26 mouse cellular contexts compared by ENCODE assay signal in genomic region chr7:129671675-129672651, GRCm38 (mm10).
DNase-seq lines count a peak whose midpoint lies in the region; ATAC-seq and TF ChIP-seq lines count a peak whose summit lies in the region.
"Had no signal": no experiment of that assay in that cellular context is flagged by ENCODE, and none has a peak within 500 bp of the region (broad histone marks: within the 10 kb centered on the region; RNA-seq: fewer than 3 reads in every experiment).

No protein-coding gene starts in this region.

- H3K4me3 ChIP-seq in lung, adult 2 months (replicated peaks; ENCODE audit: extremely low read depth, low read depth, low read length): no peak overlapping the region
- H3K4me3 ChIP-seq in lung, embryonic 16.5 days (ENCODE audit: low read length): no peak overlapping the region
- H3K4me3 ChIP-seq in stomach, postnatal 0 days (ENCODE audit: low read depth, low read length): no peak overlapping the region
- H3K4me3 ChIP-seq: forebrain, embryonic 10.5 days; hindbrain, embryonic 13.5 days; limb, embryonic 12.5 days; midbrain, embryonic 12.5 days had no signal

- H3K9ac ChIP-seq in lung, embryonic 16.5 days (ENCODE audit: low read length): no peak overlapping the region; the same call in 1 of the 2 replicates
- no peak overlapping the region for H3K9ac ChIP-seq in stomach, postnatal 0 days (ENCODE audit: low read length)
- H3K9ac ChIP-seq: forebrain, postnatal 0 days; hindbrain, embryonic 13.5 days; limb, embryonic 12.5 days; midbrain, embryonic 12.5 days had no signal

- no peaks in the 10 kb centered on the region for H3K27me3 ChIP-seq in lung, embryonic 16.5 days (ENCODE audit: control insufficient read depth, insufficient read depth, low read depth, low read length)
- no peaks in the 10 kb centered on the region for H3K27me3 ChIP-seq in stomach, postnatal 0 days (ENCODE audit: control insufficient read depth, insufficient read depth, low read length)

- no peaks in the 10 kb centered on the region for H3K9me3 ChIP-seq in lung, embryonic 16.5 days (ENCODE audit: control insufficient read depth, low read length)
- H3K9me3 ChIP-seq in stomach, postnatal 0 days (ENCODE audit: control insufficient read depth, low read length): no peaks in the 10 kb centered on the region
- H3K9me3 ChIP-seq: forebrain, embryonic 10.5 days; hindbrain, embryonic 13.5 days; limb, embryonic 12.5 days; midbrain, embryonic 12.5 days had no signal

- TF ChIP-seq CTCF in lung, adult 2 months (IDR thresholded peaks at IDR 0.05; ENCODE audit: insufficient read depth, low read length): no peak
- TF ChIP-seq CTCF in stomach, postnatal 0 days (IDR thresholded peaks at IDR 0.05; ENCODE audit: low read depth): no peak

- DNase-seq in lung, adult 18-20 months: peak; percentile 79 to 85
- DNase-seq in lung, adult 2 months: no peak
- peak; percentile 60 to 82 for DNase-seq in lung, postnatal 4 days
- DNase-seq in stomach, postnatal 0 days (ENCODE audit: low spot score): peak; percentile 44
- DNase-seq in layer of hippocampus, postnatal 10 days (ENCODE audit: low spot score in 2 of 2): no peak
- no peak for DNase-seq in adrenal gland, postnatal 4 days (ENCODE audit: low spot score in 2 of 2)
- no peak for DNase-seq in testis, postnatal 14 days (ENCODE audit: low spot score)
- DNase-seq: adrenal gland, postnatal 36 days; cerebellum, adult 11-12 months; cerebellum, postnatal 10 days; forebrain, postnatal 0 days; gastrocnemius, postnatal 25 days; heart, postnatal 36 days; kidney, adult 18-20 months; right cerebral cortex, postnatal 14 days; thymus, adult 18-20 months; thymus, postnatal 4 days had no signal

- WGBS in lung, adult 2 months: 61% methylated on average over 18 of the region's 18 CpGs
- 46% methylated on average over 18 of the region's 18 CpGs for WGBS in lung, embryonic 16.5 days
- 40% methylated on average over 18 of the region's 18 CpGs for WGBS in stomach, postnatal 0 days

- H3K4me2 ChIP-seq in lung, embryonic 16.5 days (ENCODE audit: low read depth, low read length): no peak overlapping the region
- H3K4me2 ChIP-seq in stomach, postnatal 0 days (replicated peaks; ENCODE audit: low read depth): no peak overlapping the region
- H3K4me2 ChIP-seq: hindbrain, embryonic 13.5 days; limb, embryonic 12.5 days; liver, embryonic 11.5 days; midbrain, embryonic 12.5 days had no signal

- peak; percentile 60 for TF ChIP-seq EP300 in stomach, postnatal 0 days (optimal IDR thresholded peaks at IDR 0.05)

- no peaks in the 10 kb centered on the region for H3K36me3 ChIP-seq in lung, embryonic 16.5 days (ENCODE audit: control insufficient read depth, insufficient read depth, low read length)
- H3K36me3 ChIP-seq in stomach, postnatal 0 days (ENCODE audit: control insufficient read depth, insufficient read depth, low read length): no peaks in the 10 kb centered on the region
- H3K36me3 ChIP-seq: forebrain, embryonic 10.5 days; hindbrain, embryonic 13.5 days; limb, embryonic 12.5 days; midbrain, embryonic 12.5 days had no signal

- ATAC-seq in lung, embryonic 16.5 days (ENCODE audit: low read depth): peak; percentile 92
- ATAC-seq in stomach, postnatal 0 days (ENCODE audit: low FRiP score, low TSS enrichment): peak; percentile 58
- ATAC-seq: CD4-positive, CD25-positive, alpha-beta regulatory T cell, adult 4 months; forebrain, postnatal 0 days; inflammation-experienced regulatory T-cells, adult 6 months had no signal

- TF ChIP-seq POLR2A in lung, adult 2 months (IDR thresholded peaks at IDR 0.05; ENCODE audit: borderline replicate concordance, extremely low read depth, low read depth, low read length): no peak

- peak overlapping the region; percentile 93 for H3K27ac ChIP-seq in lung, embryonic 16.5 days (ENCODE audit: low read length)
- H3K27ac ChIP-seq in stomach, postnatal 0 days (replicated peaks): peak overlapping the region; percentile 76
- H3K27ac ChIP-seq: forebrain, embryonic 10.5 days; hindbrain, embryonic 13.5 days; limb, embryonic 12.5 days; macrophage; midbrain, embryonic 12.5 days had no signal

- no peaks in the 10 kb centered on the region for H3K4me1 ChIP-seq in lung, adult 2 months (ENCODE audit: control insufficient read depth, insufficient read depth, low read length)
- H3K4me1 ChIP-seq in lung, embryonic 16.5 days (replicated peaks; ENCODE audit: control insufficient read depth, insufficient read depth, low read length): peaks cover 22% of the 10 kb centered on the region
- H3K4me1 ChIP-seq in stomach, postnatal 0 days (replicated peaks; ENCODE audit: control insufficient read depth, insufficient read depth): no peaks in the 10 kb centered on the region

Comparison
In these comparisons a context has a peak if more than half of its experiments do, and no peak if none do; other contexts are left out.
1. DNase-seq: peak in lung, adult 18-20 months (2 of 2), lung, postnatal 4 days (2 of 2) and stomach, postnatal 0 days (single experiment); none in lung, adult 2 months (single experiment), layer of hippocampus, postnatal 10 days (0 of 2), adrenal gland, postnatal 4 days (0 of 2) and testis, postnatal 14 days (single experiment).